Mouse (Mus musculus) layer of hippocampus, postnatal 36 days (tissue): ENCODE results near the gene Ncapd3. TPM values are rescaled to one million over a fixed set of nuclear protein-coding genes. Genes with fewer than 3 reads are reported as not detected.

Experiments
- DNase-seq, 2 experiments: peaks; one replicate each; pipeline ENCODE4 v3.0.0; 2022
- total RNA-seq, 2 experiments: library from RNA; stranded (reverse); gene quantifications; 2 replicates each; pipeline ENCODE4 v1.2.3; 2021

The Ncapd3 gene
- total RNA-seq, 2 experiments from 2014 or later, result 17.7 to 19.8 TPM

GRCm38 (mm10) chr9:27049492-27049891 lies 19.5 kb downstream of the Ncapd3 start:
- no peak for DNase-seq

- peak in 1 of 2 experiments; percentile 23 for DNase-seq
Observed at GRCm38 (mm10) chr9:27058341-27058740, 28.4 kb downstream of the Ncapd3 start.

GRCm38 (mm10) chr9:27070895-27071294 lies 40.9 kb downstream of the Ncapd3 start:
- DNase-seq, result no peak

GRCm38 (mm10) chr9:27074677-27075076 lies 44.7 kb downstream of the Ncapd3 start:
- no peak for DNase-seq

GRCm38 (mm10) chr9:27075812-27076211 lies 45.8 kb downstream of the Ncapd3 start:
- DNase-seq, result no peak

- DNase-seq, result no peak
Observed at GRCm38 (mm10) chr9:27086256-27086655, 56.3 kb downstream of the Ncapd3 start.

- DNase-seq, result no peak
Observed at GRCm38 (mm10) chr9:27087402-27087801, 57.4 kb downstream of the Ncapd3 start.

GRCm38 (mm10) chr9:27090134-27090533 lies 60.2 kb downstream of the Ncapd3 start:
- no peak for DNase-seq

- DNase-seq, result peak in 1 of 2 experiments; percentile 50
Observed at GRCm38 (mm10) chr9:27090801-27091775, 61.1 kb downstream of the Ncapd3 start.

- no peak for DNase-seq
Observed at GRCm38 (mm10) chr9:27092916-27093315, 62.9 kb downstream of the Ncapd3 start.

GRCm38 (mm10) chr9:27098092-27098491 lies 68.1 kb downstream of the Ncapd3 start:
- DNase-seq, result no peak

GRCm38 (mm10) chr9:27098557-27098956 lies 68.6 kb downstream of the Ncapd3 start:
- no peak for DNase-seq

GRCm38 (mm10) chr9:27099474-27099873 lies 69.5 kb downstream of the Ncapd3 start:
- no peak for DNase-seq

- DNase-seq, result no peak
Observed at GRCm38 (mm10) chr9:27101466-27101865, 71.5 kb downstream of the Ncapd3 start.

GRCm38 (mm10) chr9:27106081-27106480 lies 76.1 kb downstream of the Ncapd3 start:
- peak in 1 of 2 experiments; percentile 39 for DNase-seq

- DNase-seq, result no peak
Observed at GRCm38 (mm10) chr9:27108451-27108850, 78.5 kb downstream of the Ncapd3 start.

GRCm38 (mm10) chr9:27109533-27110514 lies 79.8 kb downstream of the Ncapd3 start:
- no peak for DNase-seq

GRCm38 (mm10) chr9:27110681-27111080 lies 80.7 kb downstream of the Ncapd3 start:
- DNase-seq, result no peak

GRCm38 (mm10) chr9:27111756-27112155 lies 81.8 kb downstream of the Ncapd3 start:
- DNase-seq, result no peak

GRCm38 (mm10) chr9:27121254-27121653 lies 91.3 kb downstream of the Ncapd3 start:
- DNase-seq, result no peak

- no peak for DNase-seq
Observed at GRCm38 (mm10) chr9:27122076-27122475, 92.1 kb downstream of the Ncapd3 start.

- DNase-seq, result no peak
Observed at GRCm38 (mm10) chr9:27122963-27123362, 93.0 kb downstream of the Ncapd3 start.

GRCm38 (mm10) chr9:27123947-27124346 lies 94.0 kb downstream of the Ncapd3 start:
- DNase-seq, result no peak
